Mouse (Mus musculus) kidney, adult 9 months (tissue): ENCODE measurements around the gene Acss2.

Experiments
- DNase-seq: peaks from one replicate; pipeline ENCODE4 v3.0.0; 2022

Gene Acss2

DNA sequence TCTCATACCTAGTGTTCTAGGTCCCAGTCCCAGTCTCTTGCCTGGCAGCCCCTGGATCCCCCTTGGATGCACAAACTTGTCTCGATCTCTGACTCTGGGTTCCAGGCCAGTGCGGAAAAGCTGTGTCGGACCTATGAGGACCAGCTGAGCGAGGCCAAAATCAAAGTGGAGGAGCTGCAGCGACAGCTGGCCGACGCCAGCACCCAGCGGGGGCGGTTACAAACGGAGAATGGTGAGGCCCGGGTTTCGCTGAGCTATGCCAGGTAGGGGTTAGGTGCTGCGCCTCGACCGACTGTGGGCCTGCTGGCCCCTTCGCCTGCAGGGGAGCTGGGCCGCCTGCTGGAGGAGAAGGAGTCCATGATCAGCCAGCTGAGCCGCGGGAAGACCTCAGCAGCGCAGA, 112.4 kb downstream of the Acss2 start:
- DNase-seq: no peak

DNA sequence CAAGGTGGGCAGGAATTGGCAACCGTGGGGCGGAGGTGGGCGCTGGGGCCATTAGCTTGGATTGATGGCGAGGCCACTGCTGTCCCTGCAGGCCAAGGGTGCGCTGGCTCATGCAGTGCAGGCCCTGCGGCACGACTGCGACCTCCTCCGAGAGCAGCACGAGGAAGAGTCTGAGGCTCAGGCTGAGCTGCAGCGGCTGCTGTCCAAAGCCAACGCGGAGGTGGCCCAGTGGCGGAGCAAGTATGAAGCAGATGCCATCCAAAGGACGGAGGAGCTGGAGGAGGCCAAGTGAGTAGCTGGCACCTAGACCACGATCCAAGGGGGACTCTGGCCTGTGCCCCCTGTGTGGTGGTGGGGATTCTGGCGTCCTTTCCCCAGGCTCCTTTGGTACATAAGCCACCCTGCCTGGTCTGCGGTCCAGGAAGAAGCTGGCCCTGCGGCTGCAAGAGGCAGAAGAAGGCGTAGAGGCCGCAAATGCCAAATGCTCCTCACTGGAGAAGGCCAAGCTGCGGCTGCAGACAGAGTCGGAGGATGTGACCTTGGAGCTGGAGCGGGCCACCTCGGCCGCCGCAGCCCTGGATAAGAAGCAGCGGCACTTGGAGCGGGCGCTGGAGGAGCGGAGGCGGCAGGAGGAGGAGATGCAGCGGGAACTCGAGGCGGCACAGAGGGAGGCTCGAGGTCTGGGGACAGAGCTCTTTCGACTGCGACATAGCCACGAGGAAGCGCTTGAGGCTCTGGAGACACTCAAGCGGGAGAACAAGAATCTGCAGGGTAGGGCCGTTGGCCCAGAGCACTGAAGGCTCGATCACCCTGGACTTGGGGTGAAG, 113.1 kb downstream of the Acss2 start:
- no peak for DNase-seq

DNA sequence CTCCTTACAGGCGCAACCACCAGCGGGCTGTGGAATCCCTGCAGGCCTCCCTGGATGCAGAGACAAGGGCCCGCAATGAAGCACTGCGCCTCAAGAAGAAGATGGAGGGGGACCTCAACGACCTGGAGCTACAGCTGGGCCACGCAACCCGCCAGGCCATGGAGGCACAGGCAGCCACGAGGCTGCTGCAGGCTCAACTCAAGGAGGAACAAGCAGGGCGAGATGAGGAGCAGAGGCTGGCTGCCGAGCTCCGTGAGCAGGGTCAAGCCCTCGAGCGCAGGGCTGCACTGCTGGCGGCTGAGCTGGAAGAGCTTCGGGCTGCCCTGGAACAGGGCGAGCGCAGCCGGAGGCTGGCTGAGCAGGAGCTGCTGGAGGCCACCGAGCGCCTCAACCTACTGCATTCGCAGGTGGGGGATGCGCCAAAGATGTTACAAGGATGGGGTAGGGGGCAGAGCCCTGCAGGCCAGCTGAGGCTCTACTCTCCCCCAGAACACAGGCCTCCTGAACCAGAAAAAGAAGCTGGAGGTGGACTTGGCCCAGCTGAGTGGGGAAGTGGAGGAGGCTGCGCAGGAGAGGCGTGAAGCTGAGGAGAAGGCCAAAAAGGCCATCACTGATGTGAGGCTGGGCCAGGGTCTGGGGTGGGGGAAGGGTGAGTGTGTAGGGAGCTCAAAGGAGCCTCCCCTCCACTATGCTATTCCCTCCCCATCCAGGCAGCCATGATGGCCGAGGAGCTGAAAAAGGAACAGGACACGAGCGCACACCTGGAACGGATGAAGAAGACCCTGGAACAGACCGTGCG, 114.6 kb downstream of the Acss2 start:
- DNase-seq: no peak

DNA sequence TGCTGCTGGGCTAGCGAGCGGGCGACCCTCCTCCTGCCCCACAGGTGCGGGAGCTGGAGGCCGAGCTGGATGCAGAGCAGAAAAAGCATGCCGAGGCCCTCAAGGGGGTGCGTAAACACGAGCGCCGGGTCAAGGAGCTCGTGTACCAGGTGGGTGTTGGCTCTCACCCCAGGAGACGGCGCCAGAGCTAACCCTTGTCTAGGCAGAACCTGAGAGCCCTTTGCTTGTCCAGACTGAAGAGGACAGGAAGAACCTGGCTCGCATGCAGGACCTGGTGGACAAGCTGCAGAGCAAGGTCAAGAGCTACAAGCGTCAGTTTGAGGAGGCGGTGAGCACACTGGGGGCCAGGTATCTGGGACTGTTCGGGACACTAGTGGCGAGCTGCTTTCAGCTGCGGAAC, 115.4 kb downstream of the Acss2 start:
- no peak for DNase-seq

DNA sequence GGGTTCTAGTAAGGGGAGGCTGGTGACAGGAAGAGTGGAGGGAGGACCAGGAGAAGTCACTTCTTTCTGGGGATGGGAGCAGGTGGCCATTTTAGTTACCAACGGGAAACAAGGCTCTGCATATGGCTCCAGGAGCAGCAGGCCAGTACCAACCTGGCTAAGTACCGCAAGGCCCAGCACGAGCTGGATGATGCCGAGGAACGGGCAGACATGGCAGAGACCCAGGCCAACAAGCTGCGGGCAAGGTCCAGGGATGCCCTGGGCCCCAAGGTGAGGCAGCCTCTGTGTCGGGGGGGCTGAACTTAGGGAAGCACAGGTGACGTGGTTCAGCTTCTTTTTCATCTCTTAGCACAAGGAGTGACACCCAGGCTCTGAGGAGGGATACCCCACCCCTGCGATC, 116.0 kb downstream of the Acss2 start:
- no peak for DNase-seq

DNA sequence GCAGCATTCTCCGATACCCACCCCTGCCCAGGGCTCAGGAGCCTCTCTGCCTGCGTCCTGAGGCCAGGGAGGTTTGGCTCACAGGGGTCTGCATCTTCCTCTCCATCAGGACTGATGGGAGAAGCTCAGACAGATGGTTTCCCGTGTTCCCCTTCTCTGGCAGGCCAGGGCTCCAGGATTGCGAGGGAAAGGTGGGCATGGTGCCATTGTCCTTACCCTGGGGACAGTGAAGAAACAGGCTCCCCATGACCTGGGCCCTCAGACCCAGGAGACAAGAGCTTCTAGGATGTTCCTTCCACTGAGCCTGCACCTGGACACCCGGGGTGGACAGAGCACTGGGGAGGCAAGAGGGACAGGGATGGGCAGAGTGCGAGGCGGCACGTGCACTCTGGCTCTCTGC, 116.8 kb downstream of the Acss2 start:
- no peak for DNase-seq
